Mouse (Mus musculus) hindbrain, postnatal 0 days (tissue): ENCODE results near the gene Slc9a3r1. TPM values are rescaled to one million over a fixed set of nuclear protein-coding genes. Genes with fewer than 3 reads are reported as not detected.

Experiments used
- ATAC-seq: fragments of 200-750 bp; cut with Nextera tagmentation; 2 replicates; pipeline ENCODE4 v1.8.0; 2017; ENCODE audit warnings: mild to moderate bottlenecking, moderate TSS enrichment, moderate library complexity
- DNase-seq: peaks from one replicate; pipeline ENCODE4 v3.0.0-alpha.2; 2015; ENCODE audit warnings: low spot score
- H3K27ac ChIP-seq: fragments of 300-500 bp; sonication (generic); 2 replicates; pipeline ENCODE4 v1.5.1; 2014; ENCODE audit warnings: mild to moderate bottlenecking
- H3K27me3 ChIP-seq: fragments of 300-500 bp; sonication (generic); 2 replicates; pipeline ENCODE4 v1.6.1; 2014; ENCODE audit warnings: low read length, mixed read lengths; ENCODE audit not compliant: insufficient read depth
- H3K36me3 ChIP-seq: fragments of 300-500 bp; sonication (generic); 2 replicates; pipeline ENCODE4 v1.6.1; 2014; ENCODE audit warnings: low read length, mixed read lengths; ENCODE audit not compliant: insufficient read depth
- H3K4me1 ChIP-seq: fragments of 300-500 bp; sonication (generic); 2 replicates; pipeline ENCODE4 v1.6.1; 2014; ENCODE audit warnings: antibody characterized with exemption, low read length, mixed read lengths; ENCODE audit not compliant: insufficient read depth
- H3K4me2 ChIP-seq: fragments of 300-500 bp; sonication (generic); 2 replicates; pipeline ENCODE4 v1.6.1; 2014; ENCODE audit warnings: low read depth, mild to moderate bottlenecking, low read length, moderate library complexity, mixed read lengths
- H3K4me3 ChIP-seq: fragments of 300-500 bp; sonication (generic); 2 replicates; pipeline ENCODE4 v1.5.1; 2014; ENCODE audit warnings: low read length
- H3K9ac ChIP-seq: fragments of 300-500 bp; sonication (generic); replicated peaks from 2 replicates; pipeline ENCODE4 v1.6.1; 2014; ENCODE audit warnings: mild to moderate bottlenecking, low read length, moderate library complexity, mixed read lengths
- H3K9me3 ChIP-seq: fragments of 300-500 bp; sonication (generic); 2 replicates; pipeline ENCODE4 v1.6.1; 2016; ENCODE audit warnings: low read length, mixed read lengths
- CTCF ChIP-seq: IDR thresholded peaks from 2 replicates; pipeline ENCODE4 v1.5.1; 2016; ENCODE audit warnings: antibody characterized with exemption, control low read depth, low read depth
- WGBS: fragments of 180-500 bp; shearing (Covaris S2); extraction: QIAGEN DNeasy Blood & Tissue Kit; methylation state at CpG from one replicate; pipeline ENCODE4 v1.1.7; 2014; 5-methylcytosine and 5-hydroxymethylcytosine counted together
- polyA plus RNA-seq: library from polyadenylated mRNA; unstranded; fragments of >200 nt; fragmentation: Nextera tagmentation; extraction: Ambion mirVana; gene quantifications from 2 replicates; pipeline ENCODE4 v1.2.1, GENCODE M21; 2015
- total RNA-seq: library from RNA; depleted of rRNA; stranded (reverse); fragments of >200 nt; gene quantifications from 2 replicates; pipeline ENCODE4 v1.2.3, GENCODE M21; 2014

Slc9a3r1 gene
- total and polyA plus RNA-seq, 2 experiments from 2014 or later: 72.6 to 91.8 TPM

DNA sequence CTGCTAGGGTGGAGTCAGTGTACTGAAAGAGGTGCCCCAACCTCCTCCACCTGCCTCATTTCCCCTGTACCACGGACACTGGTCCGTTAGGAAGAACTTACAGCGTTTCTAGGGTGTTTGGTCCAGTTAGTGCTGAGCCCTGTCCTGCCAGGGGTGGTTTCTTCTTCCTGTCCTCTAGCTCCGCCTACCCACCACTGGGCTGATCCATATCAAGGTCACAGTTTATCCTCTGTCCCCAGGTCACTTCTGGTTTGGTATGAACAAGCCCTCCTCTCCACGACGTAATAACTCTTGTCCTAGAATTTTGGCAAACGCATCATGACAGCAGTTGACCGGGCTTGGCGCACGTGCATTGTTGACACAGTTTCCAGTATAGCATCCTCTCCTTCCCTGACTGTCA is 56.5 kb downstream of the Slc9a3r1 start:
- 88% methylated on average over 10 of the region's 10 CpGs for WGBS
- no peaks in the 10 kb centered on the region for H3K9me3 ChIP-seq
- no peak for TF ChIP-seq CTCF

DNA sequence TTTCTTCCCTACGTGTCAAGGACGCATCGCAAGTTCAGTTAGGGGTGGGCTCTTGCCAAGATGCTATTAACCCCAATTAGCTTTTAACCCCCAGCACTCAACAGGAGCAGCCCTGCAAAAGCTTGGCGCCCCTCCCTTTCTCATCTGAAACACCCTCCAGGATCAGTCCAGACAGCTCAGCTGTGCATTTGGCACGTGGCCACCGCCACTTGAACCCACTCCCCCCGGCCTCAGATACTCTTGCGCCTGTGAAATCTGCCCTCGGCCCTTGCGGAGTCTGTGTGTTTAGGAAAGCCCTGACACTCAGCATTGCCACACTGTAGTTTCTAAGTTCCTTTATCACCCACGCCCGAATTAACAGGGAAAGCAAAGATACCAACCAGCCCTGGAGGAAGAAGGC is 58.9 kb downstream of the Slc9a3r1 start:
- TF ChIP-seq CTCF: no peak
- WGBS: 35% methylated on average over 12 of the region's 12 CpGs
- H3K9ac ChIP-seq: no peak overlapping the region
- no peak for ATAC-seq
- H3K4me2 ChIP-seq: no peak overlapping the region
- no peak overlapping the region for H3K27ac ChIP-seq
- H3K9me3 ChIP-seq: no peaks in the 10 kb centered on the region
- no peaks in the 10 kb centered on the region for H3K27me3 ChIP-seq
- H3K36me3 ChIP-seq: no peaks in the 10 kb centered on the region
- peaks cover 30% of the 10 kb centered on the region for H3K4me1 ChIP-seq
- peak; percentile 66 for DNase-seq
- no peak overlapping the region for H3K4me3 ChIP-seq

More for the DNA sequence above, 56.5 kb downstream of the Slc9a3r1 start:
- Histone ChIP-seq H3K4me1 (peaks cover 11% of the 10 kb centered on the region), H3K9ac (no peak overlapping the region), H3K4me3 (no peak overlapping the region), H3K27me3 (no peaks in the 10 kb centered on the region), H3K27ac (no peak overlapping the region), H3K4me2 (no peak overlapping the region), H3K36me3 (no peaks in the 10 kb centered on the region)
- ATAC-seq (no peak), DNase-seq (no peak)

DNA sequence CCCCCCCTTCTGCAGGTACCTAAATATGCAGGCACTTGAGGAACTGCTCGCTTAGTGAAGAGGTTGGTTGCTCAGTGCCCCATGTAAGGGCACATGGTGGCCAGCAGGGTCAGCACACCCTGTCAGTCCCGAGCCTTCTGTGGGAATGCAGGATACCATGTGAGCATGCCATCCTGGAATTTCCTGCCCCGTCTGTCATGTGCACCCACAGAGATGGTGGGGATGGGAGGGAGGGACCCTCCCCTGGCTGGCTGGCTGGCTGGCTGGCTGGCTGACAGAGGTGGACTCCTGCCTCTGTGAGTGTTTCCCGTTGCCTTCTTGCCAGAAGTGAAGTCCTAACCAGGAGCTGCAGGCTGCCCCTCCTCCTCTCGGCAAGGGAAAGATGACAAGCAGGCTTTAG is 59.4 kb downstream of the Slc9a3r1 start:
- no peaks in the 10 kb centered on the region for H3K9me3 ChIP-seq

DNA sequence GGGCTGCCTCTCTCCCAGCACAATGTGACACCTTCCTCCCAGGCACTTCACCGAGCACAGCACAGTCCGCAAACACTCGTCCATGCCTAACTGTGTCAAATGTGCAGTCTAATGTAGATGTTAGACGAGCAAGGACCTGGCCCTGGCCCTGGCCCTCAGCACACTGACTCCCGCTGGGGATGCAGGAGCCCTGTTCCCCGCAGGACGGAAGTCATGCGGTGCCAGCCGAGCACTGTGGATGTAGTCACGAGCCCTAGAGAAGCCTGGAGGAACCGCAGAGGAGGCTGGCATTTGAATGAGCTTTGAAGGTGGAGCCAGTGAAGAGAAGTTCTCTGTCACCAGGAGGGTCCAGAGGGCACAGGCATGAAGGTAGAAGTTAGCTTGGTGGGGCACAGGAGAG is 60.3 kb downstream of the Slc9a3r1 start:
- DNase-seq: no peak
- TF ChIP-seq CTCF: no peak

More for the DNA sequence above, 59.4 kb downstream of the Slc9a3r1 start:
- no peak overlapping the region for H3K4me2 ChIP-seq
- DNase-seq (no peak), ATAC-seq (no peak)
- no peaks in the 10 kb centered on the region for H3K27me3 ChIP-seq
- H3K36me3 ChIP-seq: no peaks in the 10 kb centered on the region
- peaks cover 28% of the 10 kb centered on the region for H3K4me1 ChIP-seq
- H3K9ac ChIP-seq: no peak overlapping the region
- WGBS: 34% methylated on average over 5 of the region's 5 CpGs
- no peak overlapping the region for H3K4me3 ChIP-seq
- no peak overlapping the region for H3K27ac ChIP-seq
- 0 out of 2 replicates have a peak, but pooled peaks have one; percentile 17 for TF ChIP-seq CTCF

DNA sequence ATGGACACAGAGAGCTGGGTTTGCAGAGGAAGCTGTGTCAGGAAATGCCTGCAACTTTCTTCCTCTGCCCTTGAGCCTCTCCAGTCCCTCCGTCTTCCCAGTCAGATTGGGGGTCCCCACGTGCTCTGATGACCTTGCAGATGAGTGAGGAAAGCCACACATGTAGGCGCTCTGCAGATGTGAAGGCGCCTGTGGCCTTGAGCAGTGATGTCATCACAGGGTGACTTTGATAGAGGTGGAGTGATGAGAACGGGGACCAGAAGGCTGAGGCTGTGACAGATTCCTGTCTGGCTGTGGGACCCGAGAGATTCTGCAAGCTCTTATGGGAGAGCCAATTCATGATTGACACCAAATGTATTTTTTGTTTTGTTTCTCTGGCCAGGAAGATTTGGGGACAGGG is 60.7 kb downstream of the Slc9a3r1 start:
- no peak overlapping the region for H3K27ac ChIP-seq
- no peaks in the 10 kb centered on the region for H3K36me3 ChIP-seq
- peaks cover 27% of the 10 kb centered on the region for H3K4me1 ChIP-seq
- no peak for DNase-seq
- H3K4me3 ChIP-seq: no peak overlapping the region
- no peak for TF ChIP-seq CTCF
- no peaks in the 10 kb centered on the region for H3K27me3 ChIP-seq
- no peaks in the 10 kb centered on the region for H3K9me3 ChIP-seq
- H3K4me2 ChIP-seq: no peak overlapping the region
- 80% methylated on average over 6 of the region's 6 CpGs for WGBS
- H3K9ac ChIP-seq: no peak overlapping the region
- ATAC-seq: no peak

More for the DNA sequence above, 60.3 kb downstream of the Slc9a3r1 start:
- H3K27me3 ChIP-seq: no peaks in the 10 kb centered on the region
- no peak overlapping the region for H3K9ac ChIP-seq
- H3K4me3 ChIP-seq: no peak overlapping the region
- H3K36me3 ChIP-seq: no peaks in the 10 kb centered on the region
- H3K27ac ChIP-seq: no peak overlapping the region
- ATAC-seq: no peak
- 57% methylated on average over 11 of the region's 11 CpGs for WGBS
- no peaks in the 10 kb centered on the region for H3K9me3 ChIP-seq
- H3K4me1 ChIP-seq: peaks cover 27% of the 10 kb centered on the region
- no peak overlapping the region for H3K4me2 ChIP-seq

DNA sequence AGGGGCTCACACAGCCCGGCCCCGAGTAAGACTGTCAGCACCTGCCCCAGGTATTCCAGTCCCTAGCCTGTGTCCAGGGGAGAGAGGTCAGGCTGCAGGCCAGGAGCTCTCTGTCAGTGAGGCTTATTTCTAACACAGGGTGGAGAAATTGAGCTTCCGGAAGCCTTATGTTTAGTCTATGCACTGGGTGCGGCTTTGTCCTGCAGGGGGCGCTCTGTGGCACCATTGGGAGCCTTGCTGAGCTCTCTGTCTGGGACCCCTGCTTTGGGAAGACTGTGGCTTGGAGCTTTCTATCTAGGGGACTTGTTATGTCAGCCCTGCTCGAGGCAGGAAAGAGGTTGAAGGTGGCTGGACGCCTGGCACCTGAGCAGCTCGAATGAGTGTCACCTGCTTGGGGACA is 61.7 kb downstream of the Slc9a3r1 start:
- Histone ChIP-seq H3K9me3 (no peaks in the 10 kb centered on the region), H3K27me3 (no peaks in the 10 kb centered on the region), H3K36me3 (no peaks in the 10 kb centered on the region), H3K4me2 (no peak overlapping the region), H3K9ac (no peak overlapping the region), H3K4me3 (no peak overlapping the region), H3K4me1 (peaks cover 27% of the 10 kb centered on the region), H3K27ac (no peak overlapping the region)
- 42% methylated on average over 8 of the region's 8 CpGs for WGBS
- ATAC-seq: no peak
- TF ChIP-seq CTCF: peak; percentile 78
- peak; percentile 82 for DNase-seq

DNA sequence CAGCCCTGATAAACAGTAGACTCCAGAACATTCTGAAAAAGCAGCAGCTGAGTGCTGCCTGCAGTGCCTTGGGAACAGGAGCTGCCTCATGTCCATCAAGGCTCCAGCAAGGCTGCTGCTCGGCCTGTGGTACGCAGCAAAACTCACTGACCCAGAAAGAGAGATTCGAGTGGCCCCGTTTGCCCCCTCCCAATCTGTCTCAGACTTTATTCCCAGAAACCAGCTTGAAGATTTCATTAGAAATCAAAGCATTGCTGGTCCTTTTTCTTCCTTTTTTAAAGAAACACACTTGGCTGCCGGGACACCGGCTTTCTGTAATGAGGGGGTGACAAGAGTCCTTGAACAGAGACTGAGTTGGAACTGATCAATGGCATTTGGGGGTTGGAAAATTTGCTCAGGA is 62.2 kb downstream of the Slc9a3r1 start:
- DNase-seq (no peak), ATAC-seq (no peak)
- peaks cover 27% of the 10 kb centered on the region for H3K4me1 ChIP-seq
- H3K27ac ChIP-seq: no peak overlapping the region
- H3K27me3 ChIP-seq: no peaks in the 10 kb centered on the region
- no peak overlapping the region for H3K4me3 ChIP-seq
- H3K9me3 ChIP-seq: no peaks in the 10 kb centered on the region
- H3K4me2 ChIP-seq: no peak overlapping the region
- no peak overlapping the region for H3K9ac ChIP-seq
- no peaks in the 10 kb centered on the region for H3K36me3 ChIP-seq
- no peak for TF ChIP-seq CTCF
- 39% methylated on average over 6 of the region's 6 CpGs for WGBS
